Mouse (Mus musculus) left cerebral cortex, adult 8-10 months (tissue): ENCODE measurements around the gene Gin1. TPM values are rescaled to one million over a fixed set of nuclear protein-coding genes. Genes with fewer than 3 reads are reported as not detected.

ENCODE experiments used
- DNase-seq, 2 experiments: peaks; one replicate each; pipeline ENCODE4 v3.0.0; 2022; ENCODE audit warnings: low spot score in 2 of 2
- total RNA-seq, 4 experiments: library from RNA; stranded (reverse); gene quantifications; 2 replicates each; pipeline ENCODE4 v1.2.4; 2022

Gin1 gene
- total RNA-seq, 4 experiments from 2014 or later, result 8.7 to 9.8 (median 9.3) TPM

GRCm38 (mm10) chr1:97787674-97788073, 17.7 kb downstream of the Gin1 start:
- no peak for DNase-seq

GRCm38 (mm10) chr1:97788490-97788889, 18.5 kb downstream of the Gin1 start:
- no peak for DNase-seq

DNA sequence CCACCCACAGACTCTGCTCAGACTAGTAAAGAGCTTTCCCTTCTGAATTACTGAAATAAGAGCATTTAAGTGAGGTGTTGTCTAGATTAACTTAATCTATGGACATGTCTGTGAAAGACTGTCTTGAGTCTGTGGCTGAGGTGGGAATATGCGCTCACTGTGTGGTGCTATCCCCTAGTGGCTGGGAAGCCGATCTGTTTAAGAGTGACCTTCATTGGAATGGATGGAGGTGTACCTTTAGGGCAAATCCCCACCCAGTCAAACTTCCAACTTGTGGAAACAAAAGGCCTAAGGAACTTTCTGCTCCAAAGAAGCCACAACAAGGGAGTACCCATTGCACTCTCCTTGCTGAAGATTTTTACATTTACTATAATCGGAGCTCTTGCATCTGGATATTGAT, 24.1 kb downstream of the Gin1 start:
- DNase-seq, result no peak

DNA sequence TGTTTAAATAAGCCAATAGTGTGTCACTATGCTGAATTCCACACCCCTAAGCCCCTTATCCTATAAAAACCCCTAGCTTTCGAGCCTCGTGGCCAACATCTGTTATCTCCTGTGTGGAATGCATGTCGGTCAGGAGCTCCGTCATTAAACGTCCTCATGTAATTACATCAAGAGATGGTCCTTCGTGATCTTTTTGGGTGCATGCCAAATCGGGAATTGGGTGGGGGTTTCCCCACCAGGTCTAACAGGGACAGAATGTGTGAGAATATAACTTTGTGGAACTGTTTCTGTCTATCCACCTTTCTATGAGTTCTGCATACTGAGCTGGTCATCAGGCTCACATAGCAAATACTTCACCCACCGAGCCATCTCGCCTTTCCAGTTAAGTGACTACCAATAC, 26.0 kb downstream of the Gin1 start:
- DNase-seq, result no peak

DNA sequence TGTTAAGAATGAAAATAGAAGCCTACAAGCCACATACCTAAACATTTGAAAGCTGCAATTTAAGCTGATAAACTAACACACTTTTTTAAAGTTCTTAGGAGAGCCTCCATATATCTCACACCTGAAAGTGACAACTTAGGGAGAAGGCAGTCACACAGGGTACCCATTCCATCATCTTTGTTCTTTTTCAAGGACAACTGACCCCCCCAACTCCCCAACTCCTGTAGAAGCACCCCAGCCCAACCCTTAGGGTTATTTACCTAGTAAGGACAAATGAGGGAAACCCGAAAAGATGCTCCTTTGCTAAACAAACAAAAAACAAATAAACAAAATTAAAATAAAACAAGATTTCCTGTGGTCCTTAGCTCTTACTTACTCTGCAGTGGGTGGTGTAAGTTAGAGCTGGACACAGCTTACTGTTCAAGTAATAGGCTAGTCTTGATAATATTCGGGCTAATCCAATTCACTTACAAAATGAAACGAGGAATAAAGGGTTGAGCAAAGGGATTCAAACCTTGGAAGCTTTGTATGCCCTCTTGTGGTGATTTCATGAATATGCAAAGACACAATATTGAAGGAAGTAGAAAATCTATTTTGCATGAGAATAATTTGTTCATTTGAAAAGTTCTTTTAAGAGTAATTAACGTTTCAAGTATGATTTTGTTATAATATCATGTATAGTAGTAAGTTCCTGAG, 32.4 kb downstream of the Gin1 start:
- no peak for DNase-seq

- DNase-seq, result no peak
These were observed 34.5 kb downstream of the Gin1 start for GRCm38 (mm10) chr1:97804520-97804919.

DNA sequence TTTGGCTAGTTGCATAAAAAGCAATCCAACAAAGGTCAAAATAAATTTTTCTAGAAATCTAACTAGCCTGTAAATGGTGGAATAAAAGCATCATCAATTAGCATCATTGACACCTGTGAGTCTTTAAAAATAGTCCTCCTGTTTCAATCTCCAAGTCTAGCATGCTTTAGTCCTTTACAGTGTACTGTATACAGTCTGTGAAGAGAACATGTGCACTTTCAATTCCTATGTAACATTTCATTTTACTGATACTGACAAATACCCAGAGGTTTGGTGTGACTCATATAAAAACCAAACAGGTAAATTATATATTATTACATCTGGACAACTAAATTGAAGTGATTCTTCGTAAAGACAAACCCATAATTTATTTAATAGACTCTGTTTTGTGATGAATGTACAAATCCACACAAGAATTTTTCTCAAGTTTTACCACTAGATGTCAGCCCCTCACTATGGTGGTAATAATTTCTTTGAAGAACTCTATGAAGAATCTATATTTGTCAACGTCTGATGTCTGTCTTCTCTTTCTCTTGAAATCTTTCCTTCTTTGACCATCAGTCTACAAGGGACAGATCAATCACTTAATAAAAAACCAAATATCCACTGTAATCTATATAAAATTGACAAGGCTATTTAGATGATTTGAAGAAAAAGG, 39.4 kb downstream of the Gin1 start:
- no peak for DNase-seq

- no peak for DNase-seq
These were observed 51.3 kb downstream of the Gin1 start for GRCm38 (mm10) chr1:97821282-97821681.

DNA sequence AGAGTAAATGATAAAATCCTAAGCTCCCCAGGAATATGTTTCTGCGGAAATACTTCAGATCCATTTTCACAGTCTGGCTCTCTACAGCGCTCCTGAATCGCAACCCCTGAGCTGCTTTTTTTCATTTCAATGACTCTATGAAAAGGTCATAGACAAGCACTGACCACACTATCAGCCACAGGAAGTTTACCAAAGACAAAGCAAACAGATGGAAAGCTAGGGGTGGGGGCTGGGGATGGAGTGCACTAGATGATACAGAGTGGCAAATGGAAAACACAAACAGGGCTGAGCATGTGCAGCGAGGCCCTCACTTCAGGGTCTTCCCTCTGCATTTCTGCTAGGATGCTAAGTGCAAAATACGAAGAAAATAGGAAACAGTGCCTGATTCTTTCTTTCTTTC, 52.2 kb downstream of the Gin1 start:
- DNase-seq, result no peak

DNA sequence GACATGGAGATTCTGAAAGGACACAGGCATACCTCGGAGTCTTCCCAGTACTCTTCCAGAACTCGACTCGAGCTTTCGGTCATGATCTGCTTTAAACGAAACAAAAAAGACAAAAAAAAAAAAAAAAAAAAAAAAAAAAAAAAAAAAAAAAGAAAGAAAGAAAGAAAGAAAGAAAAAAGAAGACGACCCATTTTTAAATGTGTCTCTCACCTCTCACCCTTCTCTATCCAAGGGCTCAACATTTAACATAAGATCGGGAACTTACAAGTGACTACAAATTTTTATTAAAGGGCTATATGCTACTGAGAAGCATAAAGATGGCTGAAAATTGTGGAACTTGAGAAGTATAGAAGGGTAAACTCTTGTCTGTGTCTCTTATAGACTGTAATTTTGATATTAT, 52.9 kb downstream of the Gin1 start:
- DNase-seq, result no peak

- DNase-seq, result no peak
These were observed 57.6 kb downstream of the Gin1 start for GRCm38 (mm10) chr1:97827566-97827965.

GRCm38 (mm10) chr1:97828087-97828486, 58.1 kb downstream of the Gin1 start:
- DNase-seq, result no peak

- DNase-seq, result no peak
These were observed 63.7 kb downstream of the Gin1 start for GRCm38 (mm10) chr1:97833466-97834353.

DNA sequence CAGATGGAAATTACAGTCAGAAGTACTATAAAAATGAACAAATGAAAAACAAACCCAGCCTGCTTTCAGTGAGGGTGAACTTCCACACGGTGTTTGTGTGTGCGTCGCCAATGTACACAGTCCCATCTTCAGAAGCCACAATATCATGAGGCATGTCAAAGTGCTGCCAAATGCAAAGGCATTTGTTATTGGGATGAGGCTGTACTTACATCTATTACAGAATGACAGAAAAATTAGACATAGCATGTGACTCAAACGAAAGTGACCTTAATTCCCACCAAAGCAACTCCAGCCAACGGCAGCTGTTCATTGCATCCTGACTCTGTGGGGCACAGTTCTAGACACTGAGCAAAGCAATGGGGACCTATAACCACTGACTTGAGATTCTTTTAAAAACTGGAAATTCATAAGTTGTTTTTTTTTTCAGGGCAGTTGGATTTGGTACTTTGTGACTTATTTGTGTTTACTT, 64.4 kb downstream of the Gin1 start:
- no peak for DNase-seq

Other genes starting within 250 kb of the Gin1 start
- gene D1Ertd622e, start 108.1 kb upstream of the Gin1 start, total RNA-seq, result 10 to 100 TPM; 73.9 to 95.4 (median 87.4) TPM
- gene Ppip5k2, start 239 bp downstream of the Gin1 start, total RNA-seq, result 10 to 100 TPM; 27.1 to 29.6 (median 28.7) TPM